Mouse (Mus musculus): Measurements from ENCODE around the gene Ifi203. TPM values are rescaled to one million over a fixed set of nuclear protein-coding genes. Genes with fewer than 3 reads are reported as not detected.
A peak's percentile ranks its signal among the peaks of the same experiment; 100 is the strongest.
"Not testable (repeated sequence)": the region's sequence is repeated elsewhere in the genome, so short reads cannot be mapped to it uniquely, and the experiment has no call there.

Gene Ifi203
- polyA plus RNA-seq, 1 experiment from 2014 or later = 7.7 TPM

DNA sequence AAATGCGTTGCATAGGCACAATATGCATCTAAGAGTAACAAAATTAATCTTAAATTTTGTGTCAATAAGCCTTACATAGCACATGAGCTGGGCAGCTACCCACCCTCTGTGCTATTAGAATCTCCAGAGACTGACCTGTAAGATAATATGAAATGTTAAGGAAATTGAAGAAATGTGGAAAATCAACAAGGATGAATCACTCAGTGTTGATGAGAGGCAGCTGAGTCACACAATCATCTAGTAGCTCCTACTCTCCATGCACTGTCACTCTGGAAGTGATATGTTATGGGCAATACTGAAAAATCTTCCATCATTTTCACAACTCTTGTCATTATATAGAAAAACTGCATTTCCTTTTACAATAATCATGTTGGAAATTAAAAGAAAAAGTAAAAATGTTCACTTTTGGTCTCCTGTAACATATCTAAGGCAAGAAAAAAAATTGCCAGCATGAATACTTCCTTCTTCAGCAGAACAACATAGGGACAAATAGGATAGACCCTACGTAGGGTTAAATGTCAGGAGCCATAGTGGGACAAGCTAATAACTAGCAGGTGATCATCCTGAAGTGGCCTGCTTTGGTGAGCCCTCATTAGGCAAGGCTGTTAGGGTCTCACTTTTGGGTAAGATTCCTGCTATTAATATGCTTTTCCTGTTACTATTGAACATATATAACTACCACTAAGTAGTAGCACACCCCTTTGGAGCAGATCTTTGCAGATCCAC, 12.8 kb upstream of the Ifi203 start:
- no peak for ATAC-seq (replicated peaks; ENCODE audit: low FRiP score, low read depth)
- no peak overlapping the region for H3K27ac ChIP-seq
- no peak overlapping the region for H3K4me2 ChIP-seq (ENCODE audit: low read length)
- H3K9me3 ChIP-seq (replicated peaks; ENCODE audit: low read length) = no peaks in the 10 kb centered on the region
- no peaks in the 10 kb centered on the region for H3K36me3 ChIP-seq (ENCODE audit: insufficient read depth, low read length)
- H3K27me3 ChIP-seq (ENCODE audit: insufficient read depth, low read length) = no peaks in the 10 kb centered on the region
- DNase-seq (ENCODE audit: low spot score) = no peak
- 85% methylated on average over 2 of the region's 2 CpGs for WGBS
- H3K4me3 ChIP-seq (replicated peaks; ENCODE audit: low read depth, low read length) = no peak overlapping the region
- no peak overlapping the region for H3K9ac ChIP-seq (ENCODE audit: low read depth, low read length)
- no peak for TF ChIP-seq CTCF (IDR thresholded peaks at IDR 0.05; ENCODE audit: low read depth)
- H3K4me1 ChIP-seq (replicated peaks; ENCODE audit: insufficient read depth, low read length) = no peaks in the 10 kb centered on the region

DNA sequence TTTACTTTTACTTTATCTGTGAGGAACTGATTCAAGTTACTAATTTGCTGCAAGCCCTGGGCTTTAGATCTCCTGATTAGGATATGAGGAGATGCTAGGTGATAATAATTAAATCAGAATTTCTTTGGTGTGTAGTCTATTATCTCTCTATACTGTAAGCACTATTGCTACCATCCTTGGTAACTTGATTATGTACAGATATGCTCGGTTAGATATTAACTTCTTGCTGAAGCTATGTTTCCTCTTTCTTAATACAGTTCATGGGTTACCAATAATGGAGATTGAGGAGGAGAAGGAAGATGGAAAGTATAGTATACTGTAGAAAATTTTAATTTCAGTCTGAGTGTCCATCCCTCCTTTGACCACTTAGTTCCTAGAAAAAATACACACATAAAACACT, 11.1 kb upstream of the Ifi203 start:
- Histone ChIP-seq H3K4me1 (replicated peaks; ENCODE audit: insufficient read depth, low read length) (no peaks in the 10 kb centered on the region), H3K27me3 (ENCODE audit: insufficient read depth, low read length) (no peaks in the 10 kb centered on the region), H3K4me3 (replicated peaks; ENCODE audit: low read depth, low read length) (no peak overlapping the region), H3K36me3 (ENCODE audit: insufficient read depth, low read length) (no peaks in the 10 kb centered on the region), H3K9ac (ENCODE audit: low read depth, low read length) (no peak overlapping the region), H3K27ac (no peak overlapping the region), H3K9me3 (replicated peaks; ENCODE audit: low read length) (no peaks in the 10 kb centered on the region), H3K4me2 (ENCODE audit: low read length) (no peak overlapping the region)
- 78% methylated on average over 1 of the region's 1 CpGs for WGBS
- no peak for TF ChIP-seq CTCF (IDR thresholded peaks at IDR 0.05; ENCODE audit: low read depth)
- no peak for ATAC-seq (replicated peaks; ENCODE audit: low FRiP score, low read depth)
- DNase-seq (ENCODE audit: low spot score) = no peak

DNA sequence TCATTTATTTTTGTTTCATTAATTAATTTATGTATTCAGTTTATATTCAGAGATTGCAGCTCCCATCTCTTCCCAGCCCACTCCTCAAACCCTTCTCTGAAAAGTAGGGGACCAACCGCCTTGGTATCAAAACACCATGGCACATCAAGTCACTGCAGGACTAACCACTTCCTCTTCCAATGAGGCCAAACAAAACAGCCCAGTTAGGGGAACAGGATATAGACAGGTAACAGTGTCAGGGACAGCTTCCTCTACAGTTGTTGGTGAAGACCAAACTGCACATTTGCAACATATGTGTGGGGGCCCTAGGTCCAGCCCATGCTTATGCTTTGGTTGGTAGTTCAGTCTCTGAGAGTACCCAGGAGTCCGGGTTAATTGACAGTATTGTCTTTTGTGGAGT, 6.6 kb upstream of the Ifi203 start:
- 76% methylated on average over 2 of the region's 2 CpGs for WGBS
- ATAC-seq (replicated peaks; ENCODE audit: low FRiP score, low read depth) = not testable (repeated sequence)

DNA sequence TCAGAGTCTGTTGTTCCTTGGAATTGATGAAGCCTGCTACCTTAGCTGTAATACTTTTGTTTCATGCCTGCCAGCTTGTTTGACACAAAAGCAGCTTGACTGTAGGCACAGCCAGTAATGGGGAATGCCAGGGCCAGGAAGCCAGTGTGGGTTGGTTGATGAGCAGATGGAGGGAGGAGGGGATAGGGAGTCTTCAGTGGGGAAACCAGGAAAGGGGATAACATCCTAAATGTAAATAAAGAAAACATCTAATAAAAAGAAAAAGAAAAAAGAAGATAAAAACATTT, 251 bp upstream of the Ifi203 start:
- H3K27ac ChIP-seq; H3K4me1 ChIP-seq (replicated peaks; ENCODE audit: insufficient read depth, low read length); H3K4me3 ChIP-seq (replicated peaks; ENCODE audit: low read depth, low read length); H3K4me2 ChIP-seq (ENCODE audit: low read length); H3K27me3 ChIP-seq (ENCODE audit: insufficient read depth, low read length); H3K9me3 ChIP-seq (replicated peaks; ENCODE audit: low read length); H3K36me3 ChIP-seq (ENCODE audit: insufficient read depth, low read length); DNase-seq (ENCODE audit: low spot score); ATAC-seq (replicated peaks; ENCODE audit: low FRiP score, low read depth); H3K9ac ChIP-seq (ENCODE audit: low read depth, low read length): not testable (repeated sequence)

More for the DNA sequence above, 6.6 kb upstream of the Ifi203 start:
- H3K4me3 ChIP-seq (replicated peaks; ENCODE audit: low read depth, low read length); H3K36me3 ChIP-seq (ENCODE audit: insufficient read depth, low read length); H3K9me3 ChIP-seq (replicated peaks; ENCODE audit: low read length); H3K27me3 ChIP-seq (ENCODE audit: insufficient read depth, low read length); H3K27ac ChIP-seq; H3K4me2 ChIP-seq (ENCODE audit: low read length); H3K4me1 ChIP-seq (replicated peaks; ENCODE audit: insufficient read depth, low read length); H3K9ac ChIP-seq (ENCODE audit: low read depth, low read length); DNase-seq (ENCODE audit: low spot score): not testable (repeated sequence)

DNA sequence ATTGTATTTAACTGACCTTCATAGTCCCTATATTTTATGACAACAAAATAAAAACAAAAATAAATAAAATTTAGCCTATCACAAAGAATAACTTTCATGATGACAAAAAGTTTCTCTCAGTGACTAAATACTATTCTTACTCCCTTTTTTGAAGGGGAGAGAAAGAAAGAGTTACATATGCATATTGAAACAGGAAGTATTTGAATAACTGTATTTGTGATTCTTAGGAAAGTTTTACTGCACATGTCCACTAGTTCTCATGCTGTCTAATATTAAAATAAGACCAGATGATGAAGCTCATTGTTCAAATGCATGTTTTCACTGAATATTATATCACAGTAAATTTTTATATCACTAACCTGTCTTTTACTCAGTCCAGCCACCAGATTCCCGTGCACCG, 950 bp downstream of the Ifi203 start:
- H3K4me1 ChIP-seq (replicated peaks; ENCODE audit: insufficient read depth, low read length); H3K9ac ChIP-seq (ENCODE audit: low read depth, low read length); H3K9me3 ChIP-seq (replicated peaks; ENCODE audit: low read length); H3K27ac ChIP-seq; H3K4me3 ChIP-seq (replicated peaks; ENCODE audit: low read depth, low read length); H3K27me3 ChIP-seq (ENCODE audit: insufficient read depth, low read length); ATAC-seq (replicated peaks; ENCODE audit: low FRiP score, low read depth); DNase-seq (ENCODE audit: low spot score); H3K36me3 ChIP-seq (ENCODE audit: insufficient read depth, low read length): not testable (repeated sequence)
- H3K4me2 ChIP-seq (ENCODE audit: low read length) = peak overlapping the region; percentile 32; the same call in 1 of the 2 replicates
- 93% methylated on average over 2 of the region's 2 CpGs for WGBS

DNA sequence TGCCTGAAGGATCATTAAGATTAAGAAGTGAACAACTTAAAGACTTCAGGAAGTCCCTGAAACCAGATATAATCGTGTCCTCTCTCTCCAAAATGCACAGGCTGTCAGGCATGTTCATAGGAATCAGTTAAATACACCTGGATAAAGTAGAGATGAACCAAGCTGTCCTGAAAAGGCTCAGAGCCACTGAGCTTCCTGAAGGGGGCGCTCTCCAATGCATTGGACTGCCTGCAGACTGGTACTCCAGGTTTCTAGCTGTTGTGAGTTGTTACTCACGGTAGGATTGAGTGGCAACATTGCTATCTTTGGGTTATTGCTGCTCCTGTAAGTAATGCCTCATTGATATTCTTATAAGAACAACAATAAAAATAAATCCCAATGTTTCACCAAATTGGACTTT, 23.2 kb downstream of the Ifi203 start:
- not testable (repeated sequence) for H3K27ac ChIP-seq; H3K4me3 ChIP-seq (replicated peaks; ENCODE audit: low read depth, low read length); H3K4me2 ChIP-seq (ENCODE audit: low read length); H3K27me3 ChIP-seq (ENCODE audit: insufficient read depth, low read length); H3K9me3 ChIP-seq (replicated peaks; ENCODE audit: low read length); ATAC-seq (replicated peaks; ENCODE audit: low FRiP score, low read depth); H3K36me3 ChIP-seq (ENCODE audit: insufficient read depth, low read length); H3K9ac ChIP-seq (ENCODE audit: low read depth, low read length); H3K4me1 ChIP-seq (replicated peaks; ENCODE audit: insufficient read depth, low read length); DNase-seq (ENCODE audit: low spot score)
- WGBS = 84% methylated on average over 2 of the region's 3 CpGs

DNA sequence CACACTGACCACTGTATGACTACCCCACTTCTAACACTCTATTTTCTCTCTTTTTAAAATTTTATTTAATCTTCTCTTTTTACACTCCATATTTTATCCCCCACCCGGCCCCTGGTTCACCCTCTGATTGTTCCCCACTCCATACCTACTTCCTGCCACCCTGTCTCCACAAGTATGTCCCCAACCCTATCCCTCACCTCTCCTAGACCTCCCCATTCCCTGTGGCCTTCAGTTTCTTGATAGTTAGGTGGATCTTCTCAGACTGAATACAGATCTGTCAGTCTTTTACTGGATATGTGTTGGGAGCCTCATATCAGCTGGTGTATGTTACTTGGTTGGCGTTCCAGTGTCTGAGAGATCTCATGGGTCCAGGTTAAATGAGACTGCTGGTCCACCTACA, 27.9 kb downstream of the Ifi203 start:
- Histone ChIP-seq H3K4me1 (replicated peaks; ENCODE audit: insufficient read depth, low read length) (no peaks in the 10 kb centered on the region), H3K4me2 (ENCODE audit: low read length) (no peak overlapping the region), H3K9me3 (replicated peaks; ENCODE audit: low read length) (no peaks in the 10 kb centered on the region), H3K27ac (no peak overlapping the region), H3K4me3 (replicated peaks; ENCODE audit: low read depth, low read length) (no peak overlapping the region), H3K36me3 (ENCODE audit: insufficient read depth, low read length) (no peaks in the 10 kb centered on the region), H3K9ac (ENCODE audit: low read depth, low read length) (no peak overlapping the region), H3K27me3 (ENCODE audit: insufficient read depth, low read length) (no peaks in the 10 kb centered on the region)
- 88% methylated on average over 2 of the region's 2 CpGs for WGBS
- DNase-seq (ENCODE audit: low spot score) (no peak), ATAC-seq (replicated peaks; ENCODE audit: low FRiP score, low read depth) (no peak)
- TF ChIP-seq CTCF (IDR thresholded peaks at IDR 0.05; ENCODE audit: low read depth) = no peak

DNA sequence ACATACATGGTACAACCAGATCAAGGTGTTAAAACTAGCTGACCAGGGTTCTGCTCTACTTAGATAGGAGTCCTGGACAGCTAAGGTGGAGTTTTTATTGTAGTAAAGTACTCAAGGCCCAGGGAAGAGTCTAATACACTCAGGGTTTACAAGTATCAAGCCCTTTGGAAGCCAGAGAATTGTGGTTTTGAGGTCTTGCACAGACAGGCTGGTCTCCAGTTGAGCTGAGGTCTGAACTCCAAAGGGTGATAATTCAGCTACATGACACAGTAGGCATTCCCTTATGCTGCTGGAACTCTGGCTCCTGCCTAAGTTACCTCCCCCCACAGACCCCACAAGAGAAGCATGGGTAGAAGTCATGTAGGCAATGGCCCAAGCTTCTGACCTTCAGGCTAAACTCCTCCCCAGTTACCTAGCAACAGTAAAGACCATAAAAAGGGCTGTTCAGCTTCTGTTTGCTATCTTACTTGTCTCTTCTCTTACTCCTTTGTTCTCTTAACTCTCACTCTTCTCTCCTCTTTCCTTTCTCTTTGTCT, 29.1 kb downstream of the Ifi203 start:
- H3K4me2 ChIP-seq (ENCODE audit: low read length); H3K9ac ChIP-seq (ENCODE audit: low read depth, low read length); H3K4me1 ChIP-seq (replicated peaks; ENCODE audit: insufficient read depth, low read length); H3K27me3 ChIP-seq (ENCODE audit: insufficient read depth, low read length); DNase-seq (ENCODE audit: low spot score); H3K36me3 ChIP-seq (ENCODE audit: insufficient read depth, low read length); H3K27ac ChIP-seq; H3K4me3 ChIP-seq (replicated peaks; ENCODE audit: low read depth, low read length); H3K9me3 ChIP-seq (replicated peaks; ENCODE audit: low read length); ATAC-seq (replicated peaks; ENCODE audit: low FRiP score, low read depth): not testable (repeated sequence)

DNA sequence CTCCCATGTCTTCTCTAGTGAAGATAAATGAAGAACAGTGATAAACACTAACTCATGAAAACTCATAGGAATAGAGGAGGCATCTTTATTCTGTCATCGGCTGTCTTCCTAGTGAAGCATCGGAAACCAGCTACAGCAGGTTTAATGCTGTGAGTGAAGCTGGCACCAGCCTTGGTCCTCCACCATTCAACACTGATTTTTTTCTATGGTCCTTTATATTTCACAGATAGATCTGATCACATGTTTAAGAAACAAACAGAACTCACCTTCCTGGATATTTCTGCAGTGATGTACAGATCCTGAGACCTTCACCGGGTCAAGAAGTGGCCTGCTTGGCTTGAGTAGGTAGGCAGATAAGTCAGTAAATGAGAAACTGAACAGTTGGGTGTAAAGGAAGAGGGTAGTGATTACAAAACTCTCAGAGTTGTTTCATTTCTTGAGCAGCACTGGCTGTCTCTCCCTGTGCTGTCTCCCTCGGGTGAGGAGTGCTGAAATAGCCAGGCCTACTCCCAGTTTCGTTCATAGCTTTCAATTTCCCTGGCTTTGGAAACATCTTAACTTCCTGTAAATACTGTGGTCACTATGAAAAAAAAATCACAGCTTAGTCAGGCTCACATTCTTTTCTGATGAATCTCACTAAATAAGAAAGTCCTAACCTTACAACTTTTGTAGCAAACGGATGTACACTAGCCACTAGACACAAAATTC, 29.8 kb downstream of the Ifi203 start, which contains the start of gene Ifi211:
TSS of gene Ifi211 (minus strand) at position 499 of the 708 bp plus-strand sequence.
- not testable (repeated sequence) for H3K4me1 ChIP-seq (replicated peaks; ENCODE audit: insufficient read depth, low read length); H3K9me3 ChIP-seq (replicated peaks; ENCODE audit: low read length); H3K27me3 ChIP-seq (ENCODE audit: insufficient read depth, low read length); H3K27ac ChIP-seq; H3K9ac ChIP-seq (ENCODE audit: low read depth, low read length); H3K4me2 ChIP-seq (ENCODE audit: low read length); H3K4me3 ChIP-seq (replicated peaks; ENCODE audit: low read depth, low read length); H3K36me3 ChIP-seq (ENCODE audit: insufficient read depth, low read length)
- peak; percentile 30 for DNase-seq (ENCODE audit: low spot score)
- WGBS = 75% methylated on average over 6 of the region's 6 CpGs
- 0 out of 2 replicates have a peak, but pooled peaks have one; percentile 33 for ATAC-seq (replicated peaks; ENCODE audit: low FRiP score, low read depth)

All from kidney, postnatal 0 days (tissue).